Mouse (Mus musculus) urinary bladder, postnatal 14 days (tissue): ENCODE measurements around the gene Mia2.
"Not testable (repeated sequence)": the region's sequence is repeated elsewhere in the genome, so short reads cannot be mapped to it uniquely, and the experiment has no call there.

Experiments
- DNase-seq: peaks from one replicate; pipeline ENCODE4 v3.0.0; 2021; ENCODE audit warnings: low spot score

Mia2 gene

DNA sequence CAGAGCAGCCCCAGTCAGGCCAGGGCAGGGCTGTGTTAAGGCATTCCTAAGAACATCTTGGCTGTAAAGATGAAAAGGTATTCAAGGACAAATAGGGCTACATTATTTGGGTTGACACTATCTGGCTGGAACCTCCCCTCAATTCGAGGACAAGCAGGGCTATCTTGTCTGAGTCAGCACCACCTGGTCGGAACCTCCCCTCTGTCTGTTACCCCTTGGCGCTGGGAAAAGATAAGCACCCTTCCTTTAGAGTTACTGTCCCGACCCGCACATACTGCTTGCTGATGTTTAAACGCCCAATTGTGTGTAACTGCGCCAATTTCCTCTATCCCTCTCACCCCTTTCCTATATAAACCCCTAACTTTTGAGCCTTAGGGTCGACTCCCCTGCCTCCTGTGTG lies 145.4 kb downstream of the Mia2 start:
- not testable (repeated sequence) for DNase-seq
